Mouse (Mus musculus): ENCODE measurements around the gene Cstf2t.

- TF ChIP-seq CTCF (IDR thresholded peaks at IDR 0.05; ENCODE audit: low read depth, low read length) (no peak), POLR2A (IDR thresholded peaks at IDR 0.05; ENCODE audit: borderline replicate concordance, low read depth, low read length) (no peak)
Observed at GRCm38 (mm10) chr19:31074717-31075063, 7.9 kb upstream of the Cstf2t start.

All from bone marrow macrophage, adult 2 months (primary cell).